Mouse (Mus musculus) mouse embryonic stem cell (cell line): ENCODE results near the gene Ncoa1.

Experiments
- in situ Hi-C, 2 experiments: fragments of 300-500 bp; cut with MboI; formaldehyde crosslinking; loops; 1 replicate in 1 of 2; 3 replicates in 1 of 2; pipeline ENCODE4 v1.14.3; 2019 to 2020; ENCODE audit warnings: low sequenced_read_pairs in 2 of 2, low pct_unique_long_range_greater_than_20kb in 1 of 2, mixed read lengths in 1 of 2; ENCODE audit not compliant: unreplicated experiment in 1 of 2

The Ncoa1 gene

GRCm38 (mm10) chr12:4201454-4202200 lies 275.4 kb downstream of the Ncoa1 start:
- in situ Hi-C loops: no loop called here

- in situ Hi-C loops: no loop called here
These were observed 277.7 kb downstream of the Ncoa1 start for GRCm38 (mm10) chr12:4199271-4199670.

DNA sequence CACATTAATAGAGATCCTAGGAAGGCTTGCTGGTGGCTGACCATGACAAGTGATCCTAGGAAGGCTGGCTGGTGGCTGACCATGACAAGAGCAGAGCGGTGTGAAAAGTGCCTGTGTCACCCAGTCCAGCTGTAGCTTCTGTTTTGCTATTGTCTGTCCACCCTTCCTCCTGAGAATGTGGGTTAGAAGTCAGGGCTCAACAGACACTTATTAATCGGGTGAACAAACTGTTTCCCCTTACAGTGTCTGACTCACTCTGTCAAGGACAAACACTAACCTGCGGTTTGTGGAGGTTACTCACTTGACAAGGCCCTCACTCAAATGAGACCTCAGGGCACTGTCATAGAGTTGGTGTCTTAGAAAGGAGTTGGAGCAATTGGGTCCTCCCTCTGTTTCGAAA lies 278.3 kb downstream of the Ncoa1 start:
- in situ Hi-C loops: no loop called here
